In the genomic region with DNA sequence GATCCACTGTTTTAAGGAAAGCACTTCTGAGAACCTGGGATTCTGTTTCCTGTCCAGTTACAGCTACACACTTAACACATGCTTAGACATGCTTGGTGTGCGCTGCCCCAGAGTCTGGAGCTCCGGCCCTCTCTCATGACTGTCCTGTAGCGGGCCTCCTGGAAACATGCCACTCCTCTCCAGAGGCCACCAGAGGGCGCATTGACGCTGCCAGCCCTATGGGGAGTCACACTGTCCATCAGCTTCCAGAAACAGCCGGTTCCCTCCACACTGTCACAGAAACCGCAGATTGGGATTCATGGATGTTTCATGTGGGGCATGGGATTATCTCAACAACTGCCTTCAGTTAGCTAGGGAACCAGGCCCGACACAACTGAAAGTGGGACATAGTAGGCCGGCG, we compare ENCODE assay signal across 8 mouse cellular contexts. TPM values are rescaled to one million over a fixed set of nuclear protein-coding genes. Genes with fewer than 3 reads are reported as not detected.
DNase-seq lines count a peak whose midpoint lies in the region; ATAC-seq and TF ChIP-seq lines count a peak whose summit lies in the region.

No protein-coding gene starts in this region.

- WGBS in cerebellum, adult 2 months = 23% methylated on average over 10 of the region's 10 CpGs
- 33% methylated on average over 10 of the region's 10 CpGs for WGBS in hindbrain, embryonic 13.5 days

- peak; percentile 73 for DNase-seq in Muller cell, postnatal 12 days (ENCODE audit: inconsistent ontology term)
- DNase-seq in cerebellum, adult 2 months = peak; percentile 79 to 85
- peak; percentile 81 to 84 for DNase-seq in layer of hippocampus, postnatal 14 days (ENCODE audit: low spot score in 2 of 2)
- DNase-seq in lung, postnatal 25 days (ENCODE audit: low spot score) = peak; percentile 83
- DNase-seq in retina, postnatal 1 day = peak; percentile 90
- peak; percentile 67 to 74 for DNase-seq in urinary bladder, adult 18-20 months (ENCODE audit: low spot score in 2 of 2)

- TF ChIP-seq POLR2A in cerebellum, adult 2 months (IDR thresholded peaks at IDR 0.05; ENCODE audit: borderline replicate concordance, insufficient read depth, low read length) = no peak

- H3K4me1 ChIP-seq in cerebellum, adult 2 months (ENCODE audit: control insufficient read depth, insufficient read depth, low read length) = peaks cover 25% of the 10 kb centered on the region
- H3K4me1 ChIP-seq in hindbrain, embryonic 13.5 days (replicated peaks) = peaks cover 26% of the 10 kb centered on the region

- no peak overlapping the region for H3K27ac ChIP-seq in cerebellum, adult 2 months (ENCODE audit: insufficient read depth, low read length)
- no peak overlapping the region for H3K27ac ChIP-seq in hindbrain, embryonic 13.5 days

- peak; percentile 73 for TF ChIP-seq CTCF in cerebellum, adult 2 months (IDR thresholded peaks at IDR 0.05; ENCODE audit: borderline replicate concordance, insufficient read depth, low read depth, low read length)

- 0 out of 2 replicates have a peak overlapping the region, but pooled peaks have one; percentile 4 for H3K9ac ChIP-seq in hindbrain, embryonic 13.5 days

- no peak overlapping the region for H3K4me2 ChIP-seq in hindbrain, embryonic 13.5 days

- H3K9me3 ChIP-seq in hindbrain, embryonic 13.5 days = no peaks in the 10 kb centered on the region

- ATAC-seq in frontal cortex, adult (ENCODE audit: low TSS enrichment) = peak; percentile 53
- no peak for ATAC-seq in hindbrain, embryonic 13.5 days (ENCODE audit: low FRiP score)

- no peaks in the 10 kb centered on the region for H3K27me3 ChIP-seq in cerebellum, adult 2 months (ENCODE audit: control insufficient read depth, insufficient read depth, low read length)
- peaks cover 18% of the 10 kb centered on the region for H3K27me3 ChIP-seq in hindbrain, embryonic 13.5 days

- H3K36me3 ChIP-seq in hindbrain, embryonic 13.5 days = peaks cover 64% of the 10 kb centered on the region

- no peak overlapping the region for H3K4me3 ChIP-seq in cerebellum, adult 2 months (replicated peaks; ENCODE audit: insufficient read depth, low read depth, low read length)
- H3K4me3 ChIP-seq in hindbrain, embryonic 13.5 days = no peak overlapping the region

RNA-seq across cellular contexts. Expression of a gene that starts 57.0 kb away (rescaled TPM):
- 70.4 and 71.6 TPM in 2 replicates for polyA plus RNA-seq in cerebellum, adult 2 months (2012; rRNA removed)
- polyA plus RNA-seq in hindbrain, embryonic 13.5 days (2015; fragmentation: Nextera tagmentation; extraction: Ambion mirVana) = 96.3 and 96.8 TPM in 2 replicates
- total RNA-seq in layer of hippocampus, postnatal 14 days (2021) = 10 to 100 TPM; 68.1 to 68.2 TPM
